Mouse (Mus musculus) G1E (cell line): ENCODE data around the gene Lrba.

ENCODE experiments used
- CTCF ChIP-seq: IDR thresholded peaks from 2 replicates; pipeline ENCODE4 v1.5.1; 2012; ENCODE audit warnings: low read depth, low read length, inconsistent platforms, mixed read lengths
- GATA1 ChIP-seq: IDR thresholded peaks from 2 replicates; pipeline ENCODE4 v1.6.1; 2012; ENCODE audit warnings: borderline replicate concordance, low read length, inconsistent platforms, mixed read lengths
- GATA2 ChIP-seq: IDR thresholded peaks from 2 replicates; pipeline ENCODE4 v1.6.1; 2012; ENCODE audit warnings: low read depth, low read length, inconsistent platforms, borderline replicate concordance
- POLR2AphosphoS5 ChIP-seq: IDR thresholded peaks from 2 replicates; pipeline ENCODE4 v1.6.1; 2012; ENCODE audit warnings: low read depth, low read length, inconsistent platforms; ENCODE audit not compliant: insufficient replicate concordance
- TAL1 ChIP-seq: conservative IDR thresholded peaks from 2 replicates; pipeline ENCODE4 v1.6.1; 2012; ENCODE audit warnings: low read depth, low read length, inconsistent platforms, mixed read lengths

- no peak for TF ChIP-seq GATA2
- TF ChIP-seq CTCF, result no peak
- no peak for TF ChIP-seq TAL1
- no peak for TF ChIP-seq GATA1
- TF ChIP-seq POLR2AphosphoS5, result no peak
These were observed 104.1 kb downstream of the Lrba start for GRCm38 (mm10) chr3:86328531-86328930.
